Mouse (Mus musculus) liver, adult 2 months (tissue): ENCODE measurements around the gene 1110008L16Rik.

ENCODE experiments used
- CTCF ChIP-seq: fragments of 200-500 bp; IDR thresholded peaks from 2 replicates; pipeline ENCODE4 v1.5.1; 2011; ENCODE audit warnings: low read depth, low read length, control low read depth
- POLR2A ChIP-seq: fragments of 200-500 bp; IDR thresholded peaks from 2 replicates; pipeline ENCODE4 v1.6.1; 2011; ENCODE audit warnings: low read length, control low read depth; ENCODE audit not compliant: insufficient read depth; ENCODE audit errors: extremely low read depth

DNA sequence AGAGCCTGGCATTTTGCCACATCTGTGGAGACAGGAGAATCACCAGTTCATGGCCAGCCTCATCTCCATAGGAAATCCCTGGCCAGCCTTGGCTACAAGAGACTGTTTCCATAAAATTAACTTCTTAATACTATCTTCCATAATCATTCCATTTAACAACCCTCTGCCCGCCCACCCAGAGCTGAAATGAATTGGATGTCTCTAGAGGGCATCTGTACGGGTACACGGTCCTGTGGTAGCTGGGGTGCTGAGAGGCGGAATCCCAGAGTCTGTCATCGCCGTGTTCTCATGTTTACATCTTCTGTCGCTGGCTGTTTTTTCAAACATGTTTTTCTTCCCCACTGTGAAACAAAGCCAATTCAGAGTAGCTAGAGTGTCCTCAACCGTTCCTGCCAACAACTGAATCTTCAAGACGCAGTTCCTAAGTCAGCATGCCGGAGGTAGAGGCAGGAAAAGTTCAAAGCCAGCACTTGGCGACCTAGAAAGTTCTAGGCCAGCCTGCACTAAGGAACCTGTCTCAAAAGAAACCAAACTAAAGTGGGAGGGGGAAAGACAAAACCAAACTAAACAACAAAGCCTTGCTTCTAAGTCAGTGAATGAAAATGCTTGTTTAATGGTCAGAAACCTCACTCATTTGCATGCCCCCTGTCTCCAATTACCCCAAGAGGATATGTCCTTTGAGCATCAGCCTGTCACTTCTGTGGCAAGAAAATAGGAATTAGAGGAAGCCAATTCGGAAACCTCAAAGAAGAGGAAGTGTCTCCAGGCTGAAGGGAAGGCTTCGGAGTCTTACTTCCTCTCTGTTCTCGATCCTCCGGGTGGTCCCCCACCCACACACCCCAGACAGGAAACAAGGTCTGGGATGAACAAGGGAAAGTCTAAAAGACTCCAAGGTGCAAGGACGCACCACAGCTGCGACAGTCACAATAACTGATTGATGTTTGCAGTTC is 90.0 kb downstream of the 1110008L16Rik start:
- TF ChIP-seq CTCF (no peak), POLR2A (no peak)
